Mouse (Mus musculus): ENCODE measurements at regions not wholly inside any gene's neighbourhood (a gene's known extent, or its start where the extent isn't known, plus 50 kb on each side); places are given as distances from the start of the nearest gene placed in this dataset.
"Not testable (repeated sequence)": the region's sequence is repeated elsewhere in the genome, so short reads cannot be mapped to it uniquely, and the experiment has no call there.

DNA sequence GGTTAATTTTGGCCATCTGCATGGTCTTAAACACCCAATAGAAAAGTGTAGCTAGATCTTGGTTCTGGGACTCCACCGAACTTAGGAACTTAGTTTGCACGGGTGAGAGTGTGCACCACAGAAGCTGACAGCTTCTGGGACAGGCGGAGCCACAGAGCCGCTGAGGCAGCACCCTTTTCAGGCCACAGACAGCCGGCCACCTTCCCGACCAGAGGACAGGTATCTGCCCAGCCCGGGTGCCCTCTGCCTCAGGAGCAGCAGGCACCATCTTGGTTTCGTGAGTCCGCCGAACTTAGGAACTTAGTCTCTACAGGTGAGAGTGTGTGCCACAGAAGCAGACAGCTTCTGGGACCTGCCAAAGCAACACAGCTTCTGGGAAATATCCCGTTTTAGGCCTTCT, 82.6 kb downstream of the Btbd35f22 start:
- not testable (repeated sequence) for DNase-seq (ENCODE audit: low spot score in 2 of 2)

DNA sequence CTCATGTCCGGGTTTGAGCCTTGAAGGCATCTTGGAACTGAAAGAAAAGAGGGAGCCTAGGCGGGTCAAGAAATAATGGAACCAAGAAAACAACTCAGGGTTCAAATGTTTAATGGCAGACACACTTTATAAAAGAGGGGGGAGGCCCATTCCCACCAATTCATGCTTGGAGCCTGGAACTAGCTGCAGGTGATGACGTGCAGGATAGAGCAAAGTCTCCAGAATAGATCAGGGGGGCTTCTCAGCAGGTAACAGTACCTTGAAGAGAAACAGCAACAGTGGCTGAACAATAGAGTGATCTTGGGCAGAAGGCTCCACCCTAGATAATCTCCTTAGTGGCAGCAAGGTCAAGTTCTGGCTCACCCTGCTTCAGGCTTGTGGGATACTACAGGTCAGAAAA, 100.5 kb downstream of the Btbd35f22 start:
- peak in 1 of 2 experiments; percentile 59 for DNase-seq (ENCODE audit: low spot score in 2 of 2)
